Mouse (Mus musculus) adrenal gland, adult 2 months (tissue): ENCODE measurements around the gene Magi2. TPM values are rescaled to one million over a fixed set of nuclear protein-coding genes. Genes with fewer than 3 reads are reported as not detected.

Experiments
- DNase-seq: peaks from one replicate; pipeline ENCODE4 v3.0.0; 2021
- polyA plus RNA-seq: library from polyadenylated mRNA; depleted of rRNA; stranded (reverse); fragments of >200 nt; gene quantifications from 2 replicates; pipeline ENCODE4 v1.2.3, GENCODE M21; 2012
- total RNA-seq, 2 experiments: library from RNA; stranded (reverse); gene quantifications; 2 replicates each; pipeline ENCODE4 v1.2.3; 2021

Gene Magi2
- total and polyA plus RNA-seq, 3 experiments = 4.5 to 7.3 (median 6.7) TPM

DNA sequence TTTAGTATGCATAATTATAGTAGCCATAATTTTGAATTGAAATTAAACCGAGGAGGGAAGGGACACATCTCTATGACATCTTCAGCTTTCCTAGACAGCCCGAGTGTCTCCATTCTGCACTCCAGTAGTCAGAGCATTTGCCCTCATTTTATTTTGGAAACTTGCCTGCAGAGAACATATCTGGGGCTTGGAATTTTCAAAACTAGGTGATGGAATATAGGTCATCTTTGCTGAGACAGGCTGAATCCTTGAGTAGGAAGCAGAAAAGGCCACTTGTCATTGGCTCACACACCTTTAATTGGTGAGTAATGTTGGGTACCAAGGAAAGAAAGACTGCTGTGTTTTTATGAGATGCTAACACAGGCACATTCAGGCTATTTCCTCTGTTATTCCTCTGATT is 724.3 kb downstream of the Magi2 start:
- DNase-seq = no peak

DNA sequence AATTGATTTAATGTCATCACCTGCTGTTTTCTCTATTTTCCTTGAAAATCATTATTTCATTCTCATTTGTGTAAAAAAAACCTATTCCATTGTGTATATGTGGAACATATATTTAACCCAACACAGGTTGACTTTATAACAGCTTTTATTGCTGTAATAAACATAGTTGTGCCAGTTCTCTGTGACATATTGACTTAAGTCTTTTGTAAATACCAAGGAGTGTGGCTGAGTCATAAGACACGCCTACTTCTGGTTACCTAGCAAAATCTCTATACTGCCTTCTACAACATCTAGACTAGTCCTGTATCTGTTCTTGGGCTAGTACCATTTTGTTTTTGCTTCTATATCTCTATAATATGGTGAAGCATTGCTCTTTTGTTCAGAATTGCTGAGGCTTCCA is 737.3 kb downstream of the Magi2 start:
- no peak for DNase-seq

DNA sequence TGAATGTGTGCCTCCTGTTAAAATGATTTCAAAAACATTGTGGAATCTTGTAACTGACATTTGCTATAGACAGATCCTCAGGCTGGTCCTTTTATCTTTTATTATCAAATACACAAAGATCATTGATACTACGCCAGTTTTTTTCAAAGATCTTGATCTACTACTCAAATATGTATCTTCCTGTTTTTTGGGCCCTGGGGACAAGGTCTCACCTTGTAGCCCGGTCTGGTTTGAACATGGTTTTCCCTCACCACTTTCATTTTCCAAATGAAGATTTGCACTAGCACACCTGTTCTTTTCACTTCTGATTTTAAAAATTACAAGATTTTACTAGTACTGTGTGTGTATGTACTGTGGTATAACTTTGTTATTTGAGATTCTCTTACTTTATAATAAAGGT is 745.9 kb downstream of the Magi2 start:
- DNase-seq = no peak

DNA sequence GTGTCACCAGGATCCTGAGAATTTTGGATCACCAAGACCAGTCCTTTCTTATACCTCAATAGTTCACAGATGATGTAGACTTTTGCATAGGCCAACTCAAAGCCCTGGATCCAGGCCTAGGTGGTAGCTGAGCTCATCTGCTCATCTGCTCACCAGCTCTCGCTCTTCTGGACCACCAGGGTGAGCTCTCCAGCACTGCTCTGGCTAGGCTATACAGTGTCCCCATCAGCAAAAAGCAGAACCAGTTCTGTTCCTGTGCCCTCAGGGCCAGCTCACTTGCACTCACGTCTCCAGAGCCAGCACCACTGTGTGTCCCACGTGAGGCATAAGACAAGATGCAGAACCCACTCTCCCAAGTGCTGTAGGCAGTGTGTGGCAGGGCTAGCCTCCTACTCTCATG is 747.0 kb downstream of the Magi2 start:
- no peak for DNase-seq

DNA sequence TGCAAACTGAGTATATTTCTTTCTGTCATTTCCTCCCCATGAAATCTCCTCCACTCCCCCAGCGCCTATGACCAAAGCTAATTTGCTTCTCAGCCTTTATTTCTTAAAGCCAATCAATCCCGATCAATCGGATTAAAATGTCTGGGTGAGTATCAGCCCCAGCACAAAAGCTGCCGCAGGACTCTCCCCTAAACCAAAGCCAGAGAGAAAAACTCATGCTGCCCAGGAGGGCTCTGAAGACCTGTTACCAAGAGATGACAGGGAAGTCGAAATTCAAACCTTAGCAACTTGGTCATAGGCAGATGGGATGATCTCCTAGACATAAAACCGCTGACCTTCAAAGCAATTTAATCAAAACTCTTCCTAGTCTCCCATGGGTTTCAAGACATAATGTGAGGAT is 754.7 kb downstream of the Magi2 start:
- DNase-seq = no peak

DNA sequence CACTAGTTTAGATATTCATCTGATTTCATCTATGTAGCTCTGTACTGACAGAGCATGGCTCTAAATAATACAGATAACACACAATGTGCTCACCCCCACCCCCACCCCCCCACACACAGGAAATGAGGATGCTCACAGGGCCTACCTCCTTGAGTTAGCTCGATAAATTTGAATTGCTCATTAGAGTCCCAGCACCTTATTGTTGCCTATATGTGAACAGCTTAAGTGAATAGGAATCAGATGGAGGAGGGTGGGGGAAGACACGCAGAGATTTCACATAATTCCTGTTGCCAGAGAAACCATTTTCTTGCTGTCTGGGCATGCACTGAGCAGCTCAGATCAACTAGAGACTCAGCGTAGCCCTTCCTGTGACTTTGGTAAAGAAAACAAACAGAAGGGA is 755.2 kb downstream of the Magi2 start:
- DNase-seq = no peak

DNA sequence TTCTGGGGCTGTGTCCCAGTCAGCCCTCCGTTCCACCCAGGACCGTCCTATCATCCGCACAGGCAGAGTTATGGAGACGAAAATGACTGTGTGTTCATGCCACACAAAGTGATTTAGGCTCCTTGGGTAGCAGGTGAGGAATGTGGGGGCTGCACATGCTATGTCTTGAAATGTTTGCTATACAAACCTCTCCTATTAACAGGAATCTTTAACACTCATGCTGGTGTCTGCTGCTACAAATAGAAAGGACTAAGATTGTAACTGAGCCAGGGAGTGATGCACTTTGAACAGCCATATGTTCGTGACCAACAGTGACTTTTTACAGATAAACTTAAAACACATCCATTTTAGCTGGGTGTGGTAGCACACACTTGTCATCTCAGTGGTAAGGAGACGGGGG is 772.6 kb downstream of the Magi2 start:
- DNase-seq = no peak

DNA sequence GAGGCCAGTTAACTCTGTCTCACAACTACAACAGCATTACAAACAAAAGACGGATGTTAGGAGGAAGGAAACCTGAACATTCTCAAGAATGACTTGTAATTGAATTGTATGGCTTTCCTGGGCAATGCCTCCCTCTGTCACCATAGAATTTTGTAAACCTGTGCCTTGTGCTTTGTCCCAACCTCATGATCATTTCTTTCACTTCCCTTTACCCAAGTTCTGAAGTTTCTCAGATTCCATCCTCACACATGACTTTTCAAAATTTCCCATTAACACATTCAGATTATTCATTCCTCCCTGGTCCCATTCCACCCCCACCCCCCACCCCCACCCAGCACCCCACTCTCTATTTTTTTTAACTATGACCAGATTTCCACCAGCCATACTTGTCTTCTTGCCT is 773.1 kb downstream of the Magi2 start:
- no peak for DNase-seq

DNA sequence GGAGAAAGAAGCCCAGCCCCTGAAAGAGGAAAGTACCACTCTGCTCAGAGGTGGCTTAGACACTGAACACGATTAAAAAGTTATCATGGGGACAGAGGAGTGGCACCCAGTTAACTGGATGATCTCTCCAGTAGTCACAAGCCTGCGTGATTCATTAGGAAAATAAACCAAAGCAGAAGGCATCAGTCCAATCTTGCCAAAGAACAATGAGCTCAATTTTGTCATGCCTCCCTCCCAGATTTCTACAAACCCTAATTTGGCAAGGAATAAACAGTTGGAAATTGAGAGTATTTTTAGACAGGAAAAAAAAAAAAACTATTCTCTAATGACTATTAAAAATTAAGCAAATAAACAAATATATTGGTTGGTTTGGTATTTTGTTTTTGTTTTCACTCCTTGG is 779.8 kb downstream of the Magi2 start:
- no peak for DNase-seq

DNA sequence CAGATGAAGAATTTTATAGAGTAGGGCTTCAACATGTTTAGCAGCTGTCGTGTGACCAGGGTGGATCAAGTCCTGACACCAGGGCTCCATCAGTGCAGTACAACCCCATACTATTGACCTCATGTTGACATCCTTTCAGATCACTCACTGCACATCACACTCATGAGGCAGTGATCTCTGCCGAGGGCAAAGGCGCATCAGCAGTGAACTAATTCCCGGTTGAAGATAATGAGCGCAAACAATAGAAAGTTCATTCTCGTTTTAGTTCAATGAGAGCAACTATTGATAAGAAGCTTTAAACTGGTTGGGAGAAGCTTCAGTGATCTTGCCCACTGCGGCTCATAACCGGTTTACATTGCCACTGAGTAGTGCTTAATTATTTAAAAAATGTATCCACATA is 780.4 kb downstream of the Magi2 start:
- no peak for DNase-seq

DNA sequence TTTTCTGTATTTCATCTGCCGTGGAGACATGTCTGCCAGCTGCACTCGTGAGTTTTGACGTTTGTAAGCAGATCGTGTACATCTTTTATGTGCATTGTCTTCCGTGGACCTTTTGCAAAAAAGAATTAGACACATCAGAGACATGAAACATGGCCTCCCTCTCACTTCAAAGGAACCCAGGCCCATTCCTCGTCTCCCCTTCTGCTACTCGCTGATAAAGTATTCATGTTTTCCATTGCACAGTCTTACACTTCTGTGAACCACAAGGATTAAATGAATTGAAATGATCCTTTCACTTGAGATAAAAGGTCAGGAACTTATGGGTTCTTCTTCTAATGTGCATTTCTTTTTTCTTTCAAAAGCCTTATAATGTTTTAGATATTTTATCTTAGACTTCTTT is 783.4 kb downstream of the Magi2 start:
- DNase-seq = no peak

DNA sequence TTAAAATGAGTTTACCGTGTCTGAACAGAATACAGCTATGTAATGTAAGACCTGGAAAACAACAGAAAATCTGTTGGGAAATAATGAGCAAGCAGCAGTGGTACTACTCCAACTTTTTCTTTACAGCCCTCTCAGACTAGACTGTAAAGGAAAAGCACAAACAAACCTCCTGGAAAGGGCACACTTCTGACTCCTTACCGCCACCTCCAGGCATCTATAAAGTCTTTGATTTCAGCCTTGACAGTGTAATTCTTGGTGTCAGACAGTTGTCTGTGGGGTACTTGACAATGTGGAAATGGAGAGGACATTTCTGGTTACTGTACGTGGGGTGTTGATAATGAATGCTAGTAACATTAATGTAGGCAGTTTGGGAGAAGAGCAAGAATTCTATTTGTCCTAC is 791.2 kb downstream of the Magi2 start:
- no peak for DNase-seq

DNA sequence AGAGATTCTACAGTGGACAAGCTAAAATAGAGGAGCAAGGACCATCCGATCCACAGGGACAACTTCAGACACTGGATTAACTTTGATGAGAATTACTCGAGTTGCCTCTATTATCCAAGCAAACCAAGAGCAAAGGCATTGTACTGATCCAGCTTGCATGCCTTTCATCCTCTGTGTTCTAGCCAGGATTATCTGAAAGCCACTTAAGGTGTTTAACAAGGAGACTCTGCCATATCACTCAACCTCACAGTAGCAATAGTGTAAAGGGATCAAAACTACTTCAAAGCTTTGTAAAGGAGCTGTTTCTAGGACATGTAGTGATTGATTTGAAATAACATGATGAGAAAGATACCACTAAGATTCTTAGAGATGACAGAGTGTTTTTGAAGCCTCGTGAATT is 819.8 kb downstream of the Magi2 start:
- DNase-seq = no peak

DNA sequence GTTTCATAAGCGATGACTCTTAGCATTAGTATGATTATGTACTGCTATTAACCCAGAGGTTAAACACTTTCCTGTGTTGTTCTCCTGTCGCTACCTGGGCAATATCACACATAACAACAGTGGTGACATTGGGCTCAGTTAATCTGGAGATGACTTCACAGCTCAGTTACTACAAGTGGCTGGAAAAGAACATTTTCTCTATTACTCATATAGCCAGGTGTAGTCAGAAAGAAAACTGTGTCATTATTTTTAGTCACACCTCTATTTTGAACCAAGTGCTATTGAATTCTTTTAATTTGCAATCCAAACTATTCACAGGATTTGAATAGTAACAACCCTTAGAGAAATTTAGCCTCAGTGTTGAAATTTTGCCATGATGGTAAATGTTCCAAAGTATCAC is 821.5 kb downstream of the Magi2 start:
- no peak for DNase-seq

DNA sequence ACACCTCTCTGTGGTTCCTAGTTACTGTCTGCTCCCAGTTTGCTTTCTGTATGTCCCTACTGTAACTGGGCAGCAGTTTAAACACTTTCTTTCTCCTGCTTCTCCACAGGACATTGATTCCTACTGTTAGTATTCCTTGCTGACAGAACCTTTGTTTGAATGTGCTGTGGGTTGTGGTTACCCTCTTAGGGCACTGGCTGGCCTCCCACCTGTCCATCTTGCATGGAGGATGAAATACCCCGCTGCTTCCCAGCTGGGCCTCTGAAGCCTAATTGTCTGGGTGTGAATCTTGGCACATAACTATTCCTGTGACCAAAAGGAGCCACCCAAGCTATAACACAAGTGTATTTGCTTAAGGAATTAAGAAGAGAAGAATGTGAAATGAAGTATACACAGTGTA is 823.4 kb downstream of the Magi2 start:
- DNase-seq = no peak

DNA sequence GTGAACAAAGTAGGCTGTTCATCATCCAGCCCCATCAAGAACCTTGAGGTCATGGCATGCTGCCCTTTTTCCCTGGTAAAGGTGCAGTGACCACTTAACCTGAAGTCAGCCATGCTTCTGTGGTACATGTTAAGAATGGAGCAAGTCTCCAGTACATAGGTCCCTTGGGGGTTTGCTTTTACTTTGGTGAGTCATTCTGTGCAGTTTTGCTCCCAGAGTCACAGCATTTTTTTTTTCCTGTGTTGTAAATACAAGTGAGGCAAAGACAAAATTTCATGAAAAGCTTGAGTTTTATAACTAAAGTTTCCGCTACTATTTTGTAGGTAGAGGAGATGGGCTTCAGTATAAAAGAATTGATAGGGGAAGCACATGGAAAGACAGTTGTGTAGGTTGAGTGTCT is 828.2 kb downstream of the Magi2 start:
- no peak for DNase-seq

DNA sequence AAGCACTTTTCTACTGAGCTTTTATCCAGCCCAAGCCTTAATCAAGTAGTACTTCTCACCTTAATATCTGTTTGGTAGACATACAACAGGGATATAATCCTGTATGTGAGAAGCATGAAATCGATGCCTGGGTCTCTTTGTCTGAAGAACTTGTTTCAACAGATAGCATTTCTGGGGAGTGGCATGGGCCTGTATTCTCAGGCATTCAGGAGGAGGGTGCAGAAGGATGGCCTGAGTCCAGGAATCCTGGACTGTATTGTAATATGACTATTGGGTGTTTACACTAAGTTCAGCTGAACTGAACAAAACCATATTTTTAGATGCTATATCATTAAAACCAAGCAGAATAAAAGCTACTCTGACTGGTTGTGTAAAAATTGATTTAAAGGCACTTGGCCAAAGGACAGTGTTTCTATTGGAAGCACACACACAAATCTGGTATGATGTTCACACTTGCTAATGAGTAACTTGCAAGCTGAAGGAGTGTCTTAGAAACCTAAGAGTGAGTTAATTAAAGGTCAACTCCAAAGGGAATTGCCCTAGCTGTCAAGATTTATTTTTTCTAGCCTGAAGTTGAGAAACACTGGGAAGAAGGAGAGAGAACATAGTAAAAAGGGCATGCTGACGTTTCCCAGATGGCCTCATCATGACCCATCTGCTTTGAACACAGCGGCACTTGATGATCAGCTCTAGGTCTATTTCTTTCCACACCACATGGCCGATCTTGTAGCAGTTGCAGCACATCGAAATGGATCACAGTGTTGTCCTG is 829.4 kb downstream of the Magi2 start:
- DNase-seq = no peak

DNA sequence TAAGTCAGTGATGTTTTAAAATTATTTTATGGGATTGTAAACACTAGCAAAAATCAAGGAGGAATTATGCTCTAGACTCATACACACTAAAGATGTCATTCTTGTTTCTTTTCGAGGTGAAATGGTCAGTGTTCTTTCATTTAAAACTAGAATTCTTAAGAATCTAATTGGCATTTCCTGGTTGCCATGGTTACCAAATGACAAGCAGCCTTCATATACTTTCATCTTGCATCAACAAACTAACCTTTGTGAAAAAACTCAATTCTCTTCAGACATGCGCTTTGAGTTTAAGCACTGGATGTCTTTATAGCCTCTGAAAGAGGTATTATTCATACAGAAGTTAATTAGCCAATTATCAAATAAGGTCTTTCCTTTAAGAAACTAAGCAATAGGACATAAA is 830.0 kb downstream of the Magi2 start:
- DNase-seq = no peak

DNA sequence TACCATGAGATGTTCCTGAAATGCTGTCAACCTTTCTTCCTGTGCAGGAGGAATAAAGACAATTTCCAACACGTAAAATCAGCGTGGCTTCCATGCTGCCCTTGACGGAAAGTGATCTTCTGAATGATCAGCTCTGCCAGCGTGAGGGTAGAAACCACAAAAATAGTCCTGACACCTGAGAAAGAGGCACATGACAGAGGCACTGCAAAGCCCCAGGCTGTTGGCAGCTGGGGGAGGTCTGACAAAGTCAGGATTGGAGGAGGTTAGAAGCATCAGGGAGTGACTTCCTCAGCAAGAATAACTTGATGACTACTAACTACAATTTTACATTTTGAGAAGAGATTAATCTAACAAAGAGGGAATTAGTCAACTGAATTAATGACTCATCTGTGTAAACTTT is 835.2 kb downstream of the Magi2 start:
- DNase-seq = no peak

DNA sequence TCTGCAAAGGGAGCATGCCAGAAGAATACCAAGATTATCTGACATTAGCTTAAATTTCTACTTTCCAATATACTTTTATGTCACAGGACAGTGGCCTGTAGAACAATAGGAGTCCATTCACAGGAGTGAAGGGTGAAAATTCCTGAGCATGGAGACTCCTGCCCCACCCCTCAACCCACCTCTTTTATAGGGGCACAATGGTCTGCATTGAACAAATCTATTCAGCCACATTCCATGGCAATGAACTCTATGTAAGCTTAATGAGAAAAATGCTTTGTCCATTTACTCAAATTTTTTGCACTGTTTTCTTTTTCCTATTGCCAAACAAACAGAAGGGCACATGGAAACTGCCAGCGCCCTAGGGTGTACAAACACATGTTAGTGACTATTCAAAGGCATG is 838.2 kb downstream of the Magi2 start:
- DNase-seq = no peak

DNA sequence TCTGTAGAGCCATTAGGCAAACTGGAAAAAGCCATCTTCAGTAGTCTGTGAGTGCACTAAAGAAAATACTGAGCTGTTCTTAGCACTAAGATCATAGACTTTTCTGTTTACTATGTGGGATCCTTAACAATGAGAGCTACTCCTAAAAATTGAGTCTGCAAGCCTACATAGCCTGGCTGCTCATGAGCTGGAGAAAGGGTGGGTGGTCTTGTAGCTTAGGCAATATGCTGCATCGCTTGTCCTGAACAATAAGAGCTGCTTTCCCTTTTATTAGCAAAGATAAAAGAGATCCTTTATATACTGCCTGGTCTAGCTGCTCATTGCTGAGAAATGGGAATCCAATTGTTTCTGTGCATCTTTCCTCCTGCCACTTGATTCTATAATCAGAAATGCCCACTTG is 841.7 kb downstream of the Magi2 start:
- DNase-seq = no peak

DNA sequence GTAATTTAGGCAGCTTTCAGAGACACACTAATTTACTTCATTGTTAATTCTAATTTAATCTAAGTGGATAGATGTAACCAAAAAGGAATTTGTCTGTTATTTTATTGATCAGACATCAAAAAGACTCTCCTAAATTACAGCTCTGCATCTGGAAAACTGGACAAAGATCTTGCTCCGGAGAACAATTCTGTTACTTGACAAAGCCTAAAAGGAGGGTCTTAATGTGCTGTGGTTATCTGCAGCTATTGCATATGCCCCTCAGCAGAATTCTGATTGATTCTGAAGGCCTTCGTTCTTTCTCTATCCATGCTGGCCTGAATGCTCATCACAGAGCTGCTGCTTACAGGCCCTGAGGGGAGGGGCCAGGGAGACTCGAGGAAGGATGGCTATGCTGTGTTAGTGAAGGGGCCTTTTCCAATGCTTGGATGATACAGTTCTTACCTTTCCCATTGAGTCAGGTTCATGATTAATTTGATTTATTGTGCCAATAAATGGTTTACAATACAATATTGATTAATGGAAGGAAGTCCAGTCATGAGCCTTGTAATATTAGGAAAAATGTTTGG is 842.2 kb downstream of the Magi2 start:
- DNase-seq = no peak

DNA sequence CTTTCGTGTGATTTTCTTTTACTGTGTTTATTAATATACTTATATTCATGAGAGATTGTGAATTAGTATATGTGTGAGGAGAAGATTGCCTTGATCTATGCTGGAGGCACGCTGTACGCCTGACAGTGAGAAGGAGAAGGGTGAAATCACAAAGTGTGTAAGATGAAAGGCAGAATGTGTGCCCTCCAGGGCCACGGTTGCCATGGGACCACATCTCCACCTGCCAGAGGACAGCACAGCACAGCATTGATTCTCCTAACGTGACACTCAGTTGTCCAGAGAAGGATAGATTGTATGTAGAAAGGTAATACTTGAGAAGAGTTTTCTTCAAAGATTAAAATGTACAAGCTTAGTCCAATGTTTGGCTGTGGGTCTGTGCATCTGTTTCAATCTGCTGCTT is 847.3 kb downstream of the Magi2 start:
- DNase-seq = no peak

DNA sequence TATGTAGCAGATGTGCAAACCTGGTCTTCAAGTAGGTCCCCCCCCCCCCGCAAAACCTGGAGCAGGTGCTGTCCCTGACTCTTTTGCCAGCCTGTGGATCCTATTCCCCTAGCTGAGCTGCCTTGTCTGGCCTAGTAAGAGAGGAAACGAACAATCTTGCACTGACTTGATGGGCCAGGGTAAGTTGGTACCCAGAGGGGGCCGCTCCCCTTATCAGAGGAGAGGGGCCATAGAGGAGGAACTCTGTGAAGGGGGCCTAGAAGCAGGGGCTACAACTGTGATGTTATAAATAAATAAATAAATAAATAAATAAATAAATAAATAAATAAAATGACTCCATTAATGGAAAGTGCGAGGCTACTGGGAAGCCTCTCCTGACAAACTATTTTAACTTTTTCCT is 848.0 kb downstream of the Magi2 start:
- no peak for DNase-seq
